ENCODE assay signal across 7 mouse cellular contexts in the genomic region with DNA sequence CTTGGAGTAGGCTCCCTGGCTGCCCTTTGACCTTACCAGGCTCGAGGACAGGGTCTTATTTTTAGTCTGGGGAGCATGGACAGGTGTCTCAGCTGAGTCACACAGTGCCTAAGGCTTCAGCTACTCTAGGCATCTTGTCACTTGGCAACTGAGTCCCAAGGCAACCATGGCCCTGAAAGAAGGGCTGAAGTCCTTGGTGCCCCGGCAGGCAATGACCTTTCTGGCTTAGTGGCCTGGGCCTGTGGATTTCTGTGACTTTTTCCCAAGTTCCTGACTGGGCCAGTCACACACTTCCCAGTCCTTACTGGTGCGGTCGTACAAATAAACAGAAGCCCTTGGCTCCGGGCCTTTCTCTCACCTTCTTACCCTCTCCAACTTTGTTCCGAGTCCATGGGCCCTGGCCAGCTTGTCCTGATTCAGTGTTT. TPM values are rescaled to one million over a fixed set of nuclear protein-coding genes. Genes with fewer than 3 reads are reported as not detected.
DNase-seq lines count a peak whose midpoint lies in the region; ATAC-seq and TF ChIP-seq lines count a peak whose summit lies in the region.

No protein-coding gene starts in this region.

- peaks cover 3 to 18% of the 10 kb centered on the region in 2 experiments; a peak in 1 of 4 replicates for H3K4me1 ChIP-seq in ES-E14 (ENCODE audit: control insufficient read depth in 2 of 2, insufficient read depth in 2 of 2, low read length in 2 of 2, poor library complexity in 1 of 2)
- H3K4me1 ChIP-seq in forebrain, postnatal 0 days (ENCODE audit: insufficient read depth) = peaks cover 10% of the 10 kb centered on the region
- H3K4me1 ChIP-seq in limb, embryonic 10.5 days = peaks cover 34% of the 10 kb centered on the region
- H3K4me1 ChIP-seq in neural tube, embryonic 12.5 days = peaks cover 37% of the 10 kb centered on the region

- DNase-seq in ES-E14 (ENCODE audit: low read depth, low spot score) = no peak
- no peak for DNase-seq in forebrain, postnatal 0 days
- DNase-seq in limb, embryonic 10.5 days (ENCODE audit: low spot score) = no peak
- DNase-seq in spleen, postnatal 36 days (ENCODE audit: low spot score in 2 of 2) = no peak
- no peak for DNase-seq in spleen, adult 12 weeks (ENCODE audit: low spot score)

- H3K4me3 ChIP-seq in C2C12 (ENCODE audit: insufficient read depth, poor library complexity, severe bottlenecking) = peak overlapping the region; percentile 51
- H3K4me3 ChIP-seq in ES-E14 (ENCODE audit: insufficient read depth in 1 of 2, low read depth in 1 of 2, low read length in 2 of 2, poor library complexity in 1 of 2, severe bottlenecking in 1 of 2) = no peak overlapping the region
- 0 out of 2 replicates have a peak overlapping the region, but pooled peaks have one; percentile 71 for H3K4me3 ChIP-seq in forebrain, postnatal 0 days (ENCODE audit: low read depth, low read length)
- peak overlapping the region; percentile 80 for H3K4me3 ChIP-seq in limb, embryonic 10.5 days
- H3K4me3 ChIP-seq in neural tube, embryonic 12.5 days = 0 out of 2 replicates have a peak overlapping the region, but pooled peaks have one; percentile 91

- peaks cover 26% of the 10 kb centered on the region for H3K79me2 ChIP-seq in C2C12 (ENCODE audit: control insufficient read depth, insufficient read depth)

- no peak for ATAC-seq in forebrain, postnatal 0 days
- ATAC-seq in neural tube, embryonic 12.5 days (ENCODE audit: low FRiP score, low read depth) = no peak

- peaks cover 15% of the 10 kb centered on the region for H3K79me3 ChIP-seq in C2C12 (ENCODE audit: low read depth)

- no peaks in the 10 kb centered on the region for H3K9me3 ChIP-seq in ES-E14 (ENCODE audit: control insufficient read depth, insufficient read depth, low read depth, low read length)
- no peaks in the 10 kb centered on the region for H3K9me3 ChIP-seq in forebrain, postnatal 0 days (ENCODE audit: low read length)
- H3K9me3 ChIP-seq in limb, embryonic 10.5 days (replicated peaks) = no peaks in the 10 kb centered on the region
- H3K9me3 ChIP-seq in neural tube, embryonic 12.5 days = no peaks in the 10 kb centered on the region

- peak overlapping the region; percentile 3; the same call in 1 of the 2 replicates for H3K9ac ChIP-seq in ES-E14 (ENCODE audit: insufficient read depth, low read depth, low read length, poor library complexity, severe bottlenecking)
- peak overlapping the region; percentile 75; the same call in 1 of the 2 replicates for H3K9ac ChIP-seq in forebrain, postnatal 0 days
- H3K9ac ChIP-seq in neural tube, embryonic 12.5 days = no peak overlapping the region

- no peaks in the 10 kb centered on the region for H3K27me3 ChIP-seq in C2C12 (ENCODE audit: control insufficient read depth, insufficient read depth, insufficient read length)
- no peaks in the 10 kb centered on the region for H3K27me3 ChIP-seq in forebrain, postnatal 0 days (ENCODE audit: insufficient read depth, low read length)
- H3K27me3 ChIP-seq in limb, embryonic 10.5 days (ENCODE audit: low read depth, poor library complexity, severe bottlenecking) = no peaks in the 10 kb centered on the region
- H3K27me3 ChIP-seq in neural tube, embryonic 12.5 days (replicated peaks) = no peaks in the 10 kb centered on the region

- peak overlapping the region; percentile 73 for H3K4me2 ChIP-seq in forebrain, postnatal 0 days (ENCODE audit: low read depth)
- H3K4me2 ChIP-seq in neural tube, embryonic 12.5 days (replicated peaks) = peak overlapping the region; percentile 81

- peak overlapping the region; percentile 22 for H3ac ChIP-seq in C2C12 (ENCODE audit: control insufficient read depth, insufficient read length, low read depth)

- no peak for TF ChIP-seq CTCF in C2C12 (IDR thresholded peaks at IDR 0.05; ENCODE audit: control insufficient read depth, insufficient read depth, insufficient read length)
- TF ChIP-seq CTCF in forebrain, postnatal 0 days (IDR thresholded peaks at IDR 0.05; ENCODE audit: low read depth) = no peak

- H3K27ac ChIP-seq in ES-E14 (ENCODE audit: insufficient read depth, low read depth, low read length, poor library complexity, severe bottlenecking) = no peak overlapping the region
- no peak overlapping the region for H3K27ac ChIP-seq in forebrain, postnatal 0 days (ENCODE audit: low read depth, low read length)
- H3K27ac ChIP-seq in limb, embryonic 10.5 days = peak overlapping the region; percentile 89; the same call in 1 of the 2 replicates
- H3K27ac ChIP-seq in neural tube, embryonic 12.5 days = no peak overlapping the region

- in situ Hi-C loops in ES-E14 (cut with MboI; ENCODE audit: low sequenced_read_pairs in 2 of 2, unreplicated experiment in 2 of 2) = no loop called here

- 71% methylated on average over 6 of the region's 6 CpGs for WGBS in forebrain, postnatal 0 days
- 85% methylated on average over 6 of the region's 6 CpGs for WGBS in limb, embryonic 10.5 days
- WGBS in neural tube, embryonic 12.5 days = 83% methylated on average over 6 of the region's 6 CpGs

- H3K36me3 ChIP-seq in C2C12 (ENCODE audit: control insufficient read depth, insufficient read depth) (peaks cover 11% of the 10 kb centered on the region), ES-E14 (ENCODE audit: control insufficient read depth, insufficient read depth, low read length, poor library complexity, severe bottlenecking) (peaks cover 3% of the 10 kb centered on the region; the same call in 1 of the 2 replicates)
- peaks cover 42% of the 10 kb centered on the region for H3K36me3 ChIP-seq in forebrain, postnatal 0 days (ENCODE audit: insufficient read depth)
- H3K36me3 ChIP-seq in limb, embryonic 10.5 days = peaks cover 49% of the 10 kb centered on the region
- H3K36me3 ChIP-seq in neural tube, embryonic 12.5 days = peaks cover 30% of the 10 kb centered on the region

TF ChIP-seq in C2C12, 6 proteins besides CTCF, POLR2A, EP300 and RAD21:
- no peak for TF ChIP-seq FOSL1 (IDR thresholded peaks at IDR 0.05; ENCODE audit: insufficient read depth, low read length, poor library complexity, severe bottlenecking)
- no peak for TF ChIP-seq MYOD1 (IDR thresholded peaks at IDR 0.05; ENCODE audit: control insufficient read depth, insufficient read length, low read depth)
- no peak for TF ChIP-seq CEBPB (IDR thresholded peaks at IDR 0.05; ENCODE audit: low read depth)
- TF ChIP-seq MAX (IDR thresholded peaks at IDR 0.05) = no peak
- TF ChIP-seq USF1 (IDR thresholded peaks at IDR 0.05; ENCODE audit: low read depth) = no peak

TF ChIP-seq in ES-E14, 5 proteins besides CTCF, POLR2A, EP300 and RAD21:
- TF ChIP-seq CHD2 (IDR thresholded peaks at IDR 0.05; ENCODE audit: low read depth, low read length) = no peak
- TF ChIP-seq ZNF384 (IDR thresholded peaks at IDR 0.05; ENCODE audit: low read depth, low read length) = no peak
- TF ChIP-seq MAFK (IDR thresholded peaks at IDR 0.05; ENCODE audit: insufficient read depth, low read depth, low read length) = no peak
- TF ChIP-seq HCFC1 (IDR thresholded peaks at IDR 0.05; ENCODE audit: borderline replicate concordance, insufficient read depth, low read length) = no peak
- TF ChIP-seq ZC3H11A (IDR thresholded peaks at IDR 0.05; ENCODE audit: borderline replicate concordance, low read depth, low read length) = no peak
TF ChIP-seq in ES-E14: peak in this region for 0.

RNA-seq across cellular contexts. Expression of a gene that starts 1.0 kb away (rescaled TPM):
- 14.0 TPM for polyA plus RNA-seq in C2C12 (2012; fragmentation: generic; extraction: Trizol)
- total RNA-seq in ES-E14 (2012; rRNA removed) = 24.8 and 39.2 TPM in 2 replicates
- 35.7 and 40.4 TPM in 2 replicates for total RNA-seq in forebrain, postnatal 0 days (2014; rRNA removed)
- polyA plus RNA-seq in forebrain, postnatal 0 days (2015; fragmentation: Nextera tagmentation; extraction: Ambion mirVana) = 25.4 and 26.5 TPM in 2 replicates
- 15.2 and 18.2 TPM in 2 replicates for polyA plus RNA-seq in limb, embryonic 10.5 days (2016; fragmentation: Nextera tagmentation; extraction: Ambion mirVana)
- polyA plus RNA-seq in neural tube, embryonic 12.5 days (2016; fragmentation: Nextera tagmentation; extraction: Ambion mirVana) = 17.5 and 19.5 TPM in 2 replicates

RNA-seq across cellular contexts. Expression of a gene that starts 2.2 kb away (rescaled TPM):
- 139 TPM for polyA plus RNA-seq in C2C12 (2012; fragmentation: generic; extraction: Trizol)
- 53.3 and 55.3 TPM in 2 replicates for total RNA-seq in ES-E14 (2012; rRNA removed)
- 80.7 and 104 TPM in 2 replicates for total RNA-seq in forebrain, postnatal 0 days (2014; rRNA removed)
- 31.7 and 37.4 TPM in 2 replicates for polyA plus RNA-seq in forebrain, postnatal 0 days (2015; fragmentation: Nextera tagmentation; extraction: Ambion mirVana)
- polyA plus RNA-seq in limb, embryonic 10.5 days (2016; fragmentation: Nextera tagmentation; extraction: Ambion mirVana) = 71.1 and 77.7 TPM in 2 replicates
- polyA plus RNA-seq in neural tube, embryonic 12.5 days (2016; fragmentation: Nextera tagmentation; extraction: Ambion mirVana) = 71.4 and 72.8 TPM in 2 replicates

RNA-seq across cellular contexts. Expression of a gene that starts 29.7 kb away (rescaled TPM):
- polyA plus RNA-seq in C2C12 (2012; fragmentation: generic; extraction: Trizol) = 46.8 TPM
- total RNA-seq in ES-E14 (2012; rRNA removed) = 25.5 and 33.0 TPM in 2 replicates
- total RNA-seq in forebrain, postnatal 0 days (2014; rRNA removed) = 27.8 and 32.2 TPM in 2 replicates
- polyA plus RNA-seq in forebrain, postnatal 0 days (2015; fragmentation: Nextera tagmentation; extraction: Ambion mirVana) = 25.3 and 30.1 TPM in 2 replicates
- polyA plus RNA-seq in limb, embryonic 10.5 days (2016; fragmentation: Nextera tagmentation; extraction: Ambion mirVana) = 120 and 137 TPM in 2 replicates
- 99.8 and 101 TPM in 2 replicates for polyA plus RNA-seq in neural tube, embryonic 12.5 days (2016; fragmentation: Nextera tagmentation; extraction: Ambion mirVana)

RNA-seq across cellular contexts. Expression of a gene that starts 47.9 kb away (rescaled TPM):
- polyA plus RNA-seq in C2C12 (2012; fragmentation: generic; extraction: Trizol) = 8.4 TPM
- total RNA-seq in ES-E14 (2012; rRNA removed) = 19.7 and 20.0 TPM in 2 replicates
- total RNA-seq in forebrain, postnatal 0 days (2014; rRNA removed) = 9.2 and 11.5 TPM in 2 replicates
- 2.8 and 3.9 TPM in 2 replicates for polyA plus RNA-seq in forebrain, postnatal 0 days (2015; fragmentation: Nextera tagmentation; extraction: Ambion mirVana)
- polyA plus RNA-seq in limb, embryonic 10.5 days (2016; fragmentation: Nextera tagmentation; extraction: Ambion mirVana) = 30.2 TPM in 2 replicates
- polyA plus RNA-seq in neural tube, embryonic 12.5 days (2016; fragmentation: Nextera tagmentation; extraction: Ambion mirVana) = 14.0 and 15.9 TPM in 2 replicates

RNA-seq across cellular contexts. Expression of a gene that starts 48.1 kb away (rescaled TPM):
- polyA plus RNA-seq in C2C12 (2012; fragmentation: generic; extraction: Trizol) = 9.2 TPM
- 23.1 and 27.4 TPM in 2 replicates for total RNA-seq in ES-E14 (2012; rRNA removed)
- 11.4 and 15.4 TPM in 2 replicates for total RNA-seq in forebrain, postnatal 0 days (2014; rRNA removed)
- polyA plus RNA-seq in forebrain, postnatal 0 days (2015; fragmentation: Nextera tagmentation; extraction: Ambion mirVana) = 2.6 and 3.2 TPM in 2 replicates
- 8.2 and 9.3 TPM in 2 replicates for polyA plus RNA-seq in limb, embryonic 10.5 days (2016; fragmentation: Nextera tagmentation; extraction: Ambion mirVana)
- 7.6 and 8.6 TPM in 2 replicates for polyA plus RNA-seq in neural tube, embryonic 12.5 days (2016; fragmentation: Nextera tagmentation; extraction: Ambion mirVana)

Comparison
In these comparisons a context has a peak if more than half of its experiments do, and no peak if none do; other contexts are left out.
1. H3K4me3 ChIP-seq: peak in C2C12 (single experiment), forebrain, postnatal 0 days (single experiment), limb, embryonic 10.5 days (single experiment) and neural tube, embryonic 12.5 days (single experiment); none in ES-E14 (0 of 2).